Mouse (Mus musculus) olfactory bulb, adult 2 months (tissue): ENCODE measurements at regions not wholly inside any gene's neighbourhood (a gene's known extent, or its start where the extent isn't known, plus 50 kb on each side); places are given as distances from the start of the nearest gene placed in this dataset.
A peak's percentile ranks its signal among the peaks of the same experiment; 100 is the strongest.
"Not testable (repeated sequence)": the region's sequence is repeated elsewhere in the genome, so short reads cannot be mapped to it uniquely, and the experiment has no call there.

Source experiments
- H3K27ac ChIP-seq: fragments of 200-500 bp; 2 replicates; pipeline ENCODE4 v1.5.1; 2012; ENCODE audit warnings: low read depth, low read length; ENCODE audit not compliant: insufficient read depth
- H3K4me1 ChIP-seq: fragments of 200-500 bp; 2 replicates; pipeline ENCODE4 v1.6.1; 2012; ENCODE audit warnings: low read length; ENCODE audit not compliant: control insufficient read depth, insufficient read depth
- H3K4me3 ChIP-seq: fragments of 200-500 bp; 2 replicates; pipeline ENCODE4 v1.5.1; 2012; ENCODE audit warnings: mild to moderate bottlenecking, low read depth, low read length, moderate library complexity; ENCODE audit not compliant: insufficient read depth
- CTCF ChIP-seq: fragments of 200-500 bp; IDR thresholded peaks from 2 replicates; pipeline ENCODE4 v1.5.1; 2012; ENCODE audit warnings: low read depth, mild to moderate bottlenecking, low read length, moderate library complexity; ENCODE audit not compliant: insufficient read depth
- POLR2A ChIP-seq: fragments of 200-500 bp; IDR thresholded peaks from 2 replicates; pipeline ENCODE4 v1.6.1; 2012; ENCODE audit warnings: mild to moderate bottlenecking, low read depth, low read length, moderate library complexity; ENCODE audit not compliant: insufficient read depth
- WGBS: fragments of 180-500 bp; shearing (Covaris S2); methylation state at CpG from one replicate; pipeline ENCODE4 v1.1.7; 2018; 5-methylcytosine and 5-hydroxymethylcytosine counted together

DNA sequence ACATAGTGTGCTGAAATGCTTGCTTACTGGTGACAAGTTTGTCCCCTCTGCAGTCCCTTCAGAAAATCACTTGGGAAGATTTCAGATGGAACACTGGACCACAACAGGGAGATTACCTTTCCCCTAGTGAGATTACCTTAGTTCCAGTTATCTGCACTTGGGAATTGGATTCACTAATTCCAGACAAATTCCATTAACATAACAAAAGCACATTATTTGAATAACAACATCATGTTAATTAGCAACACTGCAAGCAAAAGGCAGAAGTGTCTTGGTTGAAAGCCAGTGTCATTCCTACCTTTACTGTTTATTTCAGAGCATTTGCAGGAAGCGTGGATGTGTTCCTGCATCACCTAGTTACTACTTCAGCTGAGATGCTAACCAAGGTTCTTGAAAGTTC is 355.6 kb downstream of the Impad1 start:
- no peak overlapping the region for H3K4me3 ChIP-seq
- H3K27ac ChIP-seq, result peak overlapping the region; percentile 90
- 65% methylated on average over 1 of the region's 1 CpGs for WGBS
- TF ChIP-seq POLR2A, result no peak
- TF ChIP-seq CTCF, result no peak
- 0 out of 2 replicates have a peak, but pooled peaks cover 2% of the 10 kb centered on the region for H3K4me1 ChIP-seq

DNA sequence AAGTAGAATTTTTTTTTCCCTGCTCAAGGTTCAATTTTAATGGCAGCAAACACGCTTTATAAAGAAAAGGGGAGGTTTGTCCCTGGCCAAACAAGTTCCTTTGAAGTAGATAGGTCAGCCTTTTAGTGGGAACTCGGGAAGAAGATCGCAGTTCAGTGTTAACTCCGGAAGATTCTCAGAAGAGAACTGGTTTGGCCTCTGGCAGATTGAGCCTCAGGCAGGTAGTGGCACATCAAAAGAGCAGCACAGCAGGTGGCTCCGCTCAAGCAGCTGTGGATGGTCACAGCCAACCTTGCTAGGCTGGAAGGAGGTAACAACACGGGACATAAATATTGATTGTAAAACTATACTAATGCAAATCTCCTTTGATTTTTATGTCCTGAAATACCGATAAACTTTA is 347.2 kb upstream of the Sdr16c6 start:
- H3K27ac ChIP-seq, H3K4me3 ChIP-seq, H3K4me1 ChIP-seq: not testable (repeated sequence)
- WGBS, result 68% methylated on average over 7 of the region's 7 CpGs

DNA sequence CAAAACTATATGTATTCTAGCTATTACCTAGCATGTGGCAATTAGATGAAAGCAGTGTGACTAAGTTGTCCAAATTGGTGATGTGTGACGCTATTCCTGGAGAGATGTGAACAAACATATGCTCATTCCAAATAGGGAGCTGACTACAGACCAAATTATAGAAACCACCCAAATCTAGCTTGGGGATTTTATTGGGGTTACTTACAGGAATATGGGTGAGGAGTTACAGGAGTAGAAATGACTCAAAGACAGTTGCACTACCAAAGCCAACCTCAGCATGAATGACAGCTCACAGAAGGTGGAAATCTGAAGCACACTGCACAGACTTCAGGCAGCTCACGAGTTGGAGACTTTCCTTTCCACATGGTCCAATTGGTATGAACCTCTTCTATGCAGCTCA is 326.5 kb upstream of the Sdr16c6 start:
- Histone ChIP-seq H3K4me1 (no peaks in the 10 kb centered on the region), H3K4me3 (no peak overlapping the region), H3K27ac (no peak overlapping the region)
- no peak for TF ChIP-seq CTCF
- TF ChIP-seq POLR2A, result no peak
- WGBS, result 68% methylated on average over 2 of the region's 2 CpGs

DNA sequence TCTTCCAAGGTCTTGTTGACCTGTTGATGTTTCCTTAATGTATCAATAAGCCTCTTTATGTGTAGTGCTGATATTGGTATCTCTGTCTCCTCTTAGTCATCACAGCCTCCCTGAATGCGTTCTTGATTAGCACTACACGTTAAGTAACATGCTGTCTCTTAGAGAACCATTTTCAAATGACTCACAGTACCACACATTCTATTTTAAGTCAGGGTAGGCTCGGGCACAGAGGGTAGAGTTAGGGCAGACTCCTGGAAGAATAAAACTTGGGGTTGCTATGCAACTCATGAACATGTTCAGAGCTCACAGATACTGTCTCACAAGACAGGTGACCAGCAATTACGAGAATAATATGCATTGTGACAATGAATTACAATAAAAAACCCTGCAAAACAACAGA is 320.1 kb upstream of the Sdr16c6 start:
- TF ChIP-seq CTCF (no peak), POLR2A (no peak)
- Histone ChIP-seq H3K4me1 (peaks cover 2% of the 10 kb centered on the region; the same call in 1 of the 2 replicates), H3K27ac (peak overlapping the region; percentile 80), H3K4me3 (no peak overlapping the region)
- WGBS, result 31% methylated on average over 4 of the region's 4 CpGs

DNA sequence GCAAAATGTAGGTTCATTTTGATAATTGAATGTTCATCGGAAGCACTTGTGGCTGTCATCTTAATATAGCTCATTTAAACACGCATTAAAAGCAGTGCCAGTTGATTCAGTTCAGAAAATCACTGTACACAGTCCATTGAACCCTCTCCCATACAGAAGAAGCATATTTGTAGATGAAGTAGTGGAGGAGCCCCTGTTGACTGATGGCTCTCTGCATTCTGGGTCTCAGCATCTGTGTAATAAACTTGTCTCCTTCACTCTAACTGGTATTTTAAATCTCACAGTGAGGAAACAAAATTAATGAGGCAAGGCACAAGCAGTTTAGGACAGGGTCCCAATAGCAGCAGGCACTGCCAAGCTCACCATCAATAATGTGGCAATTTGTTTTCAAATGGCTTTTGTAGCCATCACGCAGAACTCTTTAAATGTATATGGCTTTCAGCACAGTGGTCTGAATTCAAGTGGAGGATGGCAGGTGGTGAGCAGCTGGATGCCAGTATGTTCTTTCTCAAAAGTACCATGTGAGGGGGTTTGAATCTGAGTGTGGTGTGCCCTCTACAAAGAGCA is 302.8 kb upstream of the Sdr16c6 start:
- H3K4me1 ChIP-seq, result no peaks in the 10 kb centered on the region
- H3K27ac ChIP-seq, result no peak overlapping the region
- WGBS, result 45% methylated on average over 3 of the region's 3 CpGs
- H3K4me3 ChIP-seq, result no peak overlapping the region
- TF ChIP-seq POLR2A (no peak), CTCF (no peak)

DNA sequence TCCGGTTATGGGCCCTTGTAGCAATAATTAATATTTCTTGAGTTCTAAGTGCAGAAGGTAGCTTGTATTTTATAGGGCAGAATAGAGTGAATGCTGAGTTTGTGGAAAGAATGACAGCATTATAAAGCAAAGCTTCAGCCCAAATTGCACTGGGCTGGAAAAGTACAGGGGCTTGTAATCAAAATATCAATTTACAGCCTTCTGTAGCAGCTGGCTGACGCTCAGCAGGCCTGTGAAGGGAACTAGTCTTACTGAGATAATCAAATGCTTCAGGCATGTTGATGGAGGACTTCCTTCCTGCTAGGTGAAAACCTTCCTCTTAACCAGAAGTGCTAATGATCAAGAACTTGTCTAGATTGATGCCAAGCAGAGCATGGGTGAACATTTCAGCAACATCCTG is 257.9 kb upstream of the Sdr16c6 start:
- Histone ChIP-seq H3K4me1 (no peaks in the 10 kb centered on the region), H3K4me3 (no peak overlapping the region), H3K27ac (peak overlapping the region; percentile 29; the same call in 1 of the 2 replicates)
- TF ChIP-seq POLR2A (no peak), CTCF (no peak)
- 44% methylated on average over 2 of the region's 2 CpGs for WGBS

DNA sequence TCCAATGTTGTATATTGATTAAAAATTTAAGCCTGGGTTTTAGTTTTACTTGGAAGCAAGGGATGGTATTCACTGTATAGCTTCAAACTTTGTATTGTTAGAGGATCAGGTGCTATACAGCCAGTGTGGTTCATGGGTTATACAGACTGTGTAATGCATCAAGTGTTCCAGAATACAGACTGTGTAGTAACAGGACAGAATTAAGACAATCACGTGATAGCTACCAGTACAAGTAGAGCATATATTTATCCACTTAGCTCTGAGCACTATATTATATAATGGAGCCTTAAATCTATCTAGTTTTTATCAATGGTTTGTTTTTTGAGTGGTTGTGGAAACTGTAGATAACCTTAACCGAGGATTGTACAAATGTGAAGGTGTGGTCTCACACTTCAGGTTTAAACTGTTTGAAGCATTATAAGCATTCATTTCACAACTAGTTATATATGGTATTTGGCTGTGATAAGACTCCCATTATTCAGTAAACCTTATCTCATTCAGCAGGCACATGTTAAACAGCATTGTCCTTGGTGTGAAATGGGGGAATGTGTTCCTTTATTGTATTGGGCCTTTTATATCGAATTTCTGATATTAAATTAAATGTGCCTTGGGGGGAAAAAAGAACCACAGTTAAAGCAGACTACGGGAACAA is 256.3 kb upstream of the Sdr16c6 start:
- no peaks in the 10 kb centered on the region for H3K4me1 ChIP-seq
- H3K27ac ChIP-seq, result no peak overlapping the region
- no peak for TF ChIP-seq POLR2A
- H3K4me3 ChIP-seq, result no peak overlapping the region
- 83% methylated on average over 4 of the region's 4 CpGs for WGBS

DNA sequence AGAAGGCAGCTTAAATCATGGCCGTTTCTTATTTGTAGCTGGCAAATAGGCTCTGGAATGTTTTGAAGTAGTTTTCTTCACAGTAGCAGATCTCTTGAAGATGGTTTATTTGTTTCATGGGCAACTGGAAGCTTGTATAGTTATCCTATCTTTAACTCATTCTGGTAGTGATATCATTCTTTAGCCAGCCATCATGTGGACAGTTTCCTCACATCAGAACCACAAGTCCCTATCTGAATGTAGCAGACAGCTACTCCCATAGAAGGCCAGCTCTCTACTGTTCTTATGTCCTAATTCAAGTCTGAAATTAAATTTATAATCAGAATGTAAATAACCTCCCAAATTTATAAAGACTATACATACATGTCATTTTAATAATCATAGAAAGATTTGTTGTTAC is 253.8 kb upstream of the Sdr16c6 start:
- 86% methylated on average over 1 of the region's 1 CpGs for WGBS
- Histone ChIP-seq H3K4me1 (no peaks in the 10 kb centered on the region), H3K27ac (no peak overlapping the region), H3K4me3 (no peak overlapping the region)
- no peak for TF ChIP-seq CTCF
- TF ChIP-seq POLR2A, result no peak

DNA sequence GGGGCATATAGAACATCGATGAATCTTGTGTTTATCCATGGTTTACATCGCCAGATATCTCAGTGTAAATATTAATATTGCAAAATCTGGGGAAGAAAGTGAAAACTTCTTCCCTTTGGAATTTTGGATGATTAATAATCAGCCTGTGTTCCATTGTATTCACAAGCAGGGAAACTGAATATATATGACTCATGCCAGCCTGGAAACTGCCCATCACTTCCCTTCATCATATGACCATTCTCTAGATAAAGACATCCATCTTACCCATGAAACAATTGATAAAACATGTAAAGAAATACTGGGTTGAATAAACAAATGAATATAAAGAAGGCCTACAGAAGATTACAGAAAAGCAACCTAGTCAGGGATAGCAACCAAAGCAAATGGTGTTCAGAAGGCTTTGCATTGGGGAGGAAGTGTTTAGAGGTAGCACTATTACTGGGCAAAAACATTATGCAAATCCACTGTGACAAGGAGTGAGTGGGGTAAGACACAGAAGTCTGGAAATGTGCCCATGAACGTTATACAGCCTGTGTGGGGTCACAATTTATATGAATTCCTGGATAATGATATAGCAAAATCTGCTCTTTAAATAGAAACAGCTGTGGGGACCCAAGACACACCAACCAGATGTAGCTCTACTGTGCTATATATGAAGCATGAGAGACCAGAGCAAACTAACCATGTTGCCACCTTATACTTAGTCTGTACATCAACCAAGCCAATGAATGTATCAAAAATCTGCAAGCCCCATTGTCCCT is 238.5 kb upstream of the Sdr16c6 start:
- H3K27ac ChIP-seq, result no peak overlapping the region
- no peaks in the 10 kb centered on the region for H3K4me1 ChIP-seq
- no peak overlapping the region for H3K4me3 ChIP-seq
- WGBS, result 77% methylated on average over 3 of the region's 3 CpGs
- TF ChIP-seq POLR2A, result no peak

DNA sequence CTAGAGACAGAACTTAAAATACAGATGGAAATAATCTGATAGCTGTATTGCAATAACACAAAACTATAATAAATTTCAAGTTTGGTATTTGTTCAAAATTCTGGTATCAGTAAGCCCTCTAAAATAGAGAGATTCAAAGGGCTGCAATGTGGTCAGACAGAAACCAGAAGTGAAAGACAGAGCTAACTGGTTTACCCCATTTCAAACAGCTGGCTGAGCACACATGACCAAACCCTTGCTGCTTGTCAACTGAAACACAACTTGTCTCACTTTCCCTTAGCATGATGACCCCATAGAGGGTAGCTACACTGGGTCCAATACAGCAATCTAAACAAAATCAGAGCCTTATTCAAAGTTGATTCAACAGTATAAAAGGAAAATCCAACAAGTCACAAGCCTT is 234.2 kb upstream of the Sdr16c6 start:
- H3K4me3 ChIP-seq, result no peak overlapping the region
- TF ChIP-seq CTCF (no peak), POLR2A (no peak)
- no peak overlapping the region for H3K27ac ChIP-seq
- H3K4me1 ChIP-seq, result no peaks in the 10 kb centered on the region
